Mouse (Mus musculus) CH12F3 (cell line): ENCODE data around the gene Ugt1a6a.
"Not testable (repeated sequence)": the region's sequence is repeated elsewhere in the genome, so short reads cannot be mapped to it uniquely, and the experiment has no call there.

Experiments used
- in situ Hi-C: fragments of 300-500 bp; cut with MboI; formaldehyde crosslinking; loops from 2 replicates; pipeline ENCODE4 v1.14.3; 2020; ENCODE audit warnings: low sequenced_read_pairs

The Ugt1a6a gene

GRCm38 (mm10) chr1:88206843-88207479 lies 72.4 kb downstream of the Ugt1a6a start:
- in situ Hi-C loops: no loop called here

GRCm38 (mm10) chr1:88211812-88212211 lies 77.2 kb downstream of the Ugt1a6a start, which contains the start of gene Ugt1a1:
Gene Ugt1a1, plus strand, starts transcription at chr1:88211959.
- in situ Hi-C loops: no loop called here

GRCm38 (mm10) chr1:88212341-88213045 lies 77.9 kb downstream of the Ugt1a6a start:
- in situ Hi-C loops: no loop called here

- in situ Hi-C loops: no loop called here
Measured at GRCm38 (mm10) chr1:88213061-88213460, 78.5 kb downstream of the Ugt1a6a start.

GRCm38 (mm10) chr1:88213766-88214461 lies 79.3 kb downstream of the Ugt1a6a start:
- in situ Hi-C loops: no loop called here

GRCm38 (mm10) chr1:88214462-88214952 lies 79.9 kb downstream of the Ugt1a6a start:
- in situ Hi-C loops: no loop called here

- in situ Hi-C loops: no loop called here
Measured at GRCm38 (mm10) chr1:88215466-88216380, 81.1 kb downstream of the Ugt1a6a start.

GRCm38 (mm10) chr1:88216551-88216950 lies 81.9 kb downstream of the Ugt1a6a start:
- in situ Hi-C loops: no loop called here

- in situ Hi-C loops: no loop called here
Measured at GRCm38 (mm10) chr1:88217144-88217543, 82.5 kb downstream of the Ugt1a6a start.

GRCm38 (mm10) chr1:88217576-88217975 lies 83.0 kb downstream of the Ugt1a6a start:
- in situ Hi-C loops: no loop called here

- in situ Hi-C loops: no loop called here
Measured at GRCm38 (mm10) chr1:88218051-88218450, 83.4 kb downstream of the Ugt1a6a start.

GRCm38 (mm10) chr1:88218591-88218990 lies 84.0 kb downstream of the Ugt1a6a start:
- in situ Hi-C loops: no loop called here

- in situ Hi-C loops: no loop called here
Measured at GRCm38 (mm10) chr1:88219054-88219453, 84.4 kb downstream of the Ugt1a6a start.

GRCm38 (mm10) chr1:88220336-88220735 lies 85.7 kb downstream of the Ugt1a6a start:
- in situ Hi-C loops: no loop called here

- in situ Hi-C loops: no loop called here
Measured at GRCm38 (mm10) chr1:88222216-88222615, 87.6 kb downstream of the Ugt1a6a start.

GRCm38 (mm10) chr1:88223011-88223515 lies 88.5 kb downstream of the Ugt1a6a start:
- in situ Hi-C loops: not testable (repeated sequence)

- in situ Hi-C loops: no loop called here
Measured at GRCm38 (mm10) chr1:88223591-88223990, 89.0 kb downstream of the Ugt1a6a start.

GRCm38 (mm10) chr1:88224029-88224776 lies 89.6 kb downstream of the Ugt1a6a start:
- in situ Hi-C loops: no loop called here

GRCm38 (mm10) chr1:88225301-88225700 lies 90.7 kb downstream of the Ugt1a6a start:
- in situ Hi-C loops: not testable (repeated sequence)

- in situ Hi-C loops: no loop called here
Measured at GRCm38 (mm10) chr1:88225741-88226140, 91.1 kb downstream of the Ugt1a6a start.
